17 mouse cellular contexts compared by ENCODE assay signal in genomic region chr5:113776128-113776895, GRCm38 (mm10). TPM values are rescaled to one million over a fixed set of nuclear protein-coding genes. Genes with fewer than 3 reads are reported as not detected.
DNase-seq lines count a peak whose midpoint lies in the region; ATAC-seq and TF ChIP-seq lines count a peak whose summit lies in the region.
"Had no signal": no experiment of that assay in that cellular context is flagged by ENCODE, and none has a peak within 500 bp of the region (broad histone marks: within the 10 kb centered on the region; RNA-seq: fewer than 3 reads in every experiment).

No protein-coding gene starts in this region.

- intact Hi-C loops in heart, postnatal 14 days (cut with DNase I), result no loop called here

- TF ChIP-seq POLR2A in liver, adult 2 months (IDR thresholded peaks at IDR 0.05; ENCODE audit: extremely low read depth, insufficient read depth, low read length), result no peak
- no peak for TF ChIP-seq POLR2A in cortical plate, adult 2 months (IDR thresholded peaks at IDR 0.05; ENCODE audit: extremely low read depth, insufficient read depth, low read length)

- no peaks in the 10 kb centered on the region for H3K27me3 ChIP-seq in liver, adult 2 months (ENCODE audit: control insufficient read depth, insufficient read depth, low read length)
- H3K27me3 ChIP-seq: midbrain, embryonic 12.5 days had no signal

- no peak for TF ChIP-seq CTCF in liver, adult 2 months (IDR thresholded peaks at IDR 0.05; ENCODE audit: low read depth, low read length)
- no peak for TF ChIP-seq CTCF in cortical plate, adult 2 months (IDR thresholded peaks at IDR 0.05; ENCODE audit: extremely low read depth, insufficient read depth, low read length)

- H3K79me2 ChIP-seq in liver, adult 2 months (ENCODE audit: control insufficient read depth, insufficient read depth, low read length), result peaks cover 2% of the 10 kb centered on the region

- H3K9ac ChIP-seq in liver, adult 2 months (ENCODE audit: low read depth, low read length), result no peak overlapping the region
- H3K9ac ChIP-seq: liver, embryonic 14.5 days; midbrain, embryonic 12.5 days had no signal

- peaks cover 17% of the 10 kb centered on the region; the same call in 1 of the 2 replicates for H3K36me3 ChIP-seq in liver, adult 2 months (ENCODE audit: control insufficient read depth, insufficient read depth, low read length)

- peak; percentile 95 for DNase-seq in heart, adult 11 months
- no peak for DNase-seq in heart, postnatal 14 days
- DNase-seq in liver, adult 2 months (ENCODE audit: extremely low read depth, low read depth, low spot score), result peak; percentile 19
- no peak for DNase-seq in liver
- DNase-seq in ovary, adult 18-20 months (ENCODE audit: low spot score), result no peak
- DNase-seq: cerebellum, adult 2 months had no signal

- H3K27ac ChIP-seq in liver, adult 2 months (replicated peaks; ENCODE audit: insufficient read depth, low read depth, low read length), result no peak overlapping the region
- H3K27ac ChIP-seq in cortical plate, adult 2 months (ENCODE audit: insufficient read depth, low read length), result peak overlapping the region; percentile 79
- H3K27ac ChIP-seq: liver, embryonic 14.5 days; midbrain, embryonic 12.5 days had no signal

- whole genome bisulfite sequencing in liver, adult 2 months, result 84% methylated on average over 15 of the region's 15 CpGs

- H3K4me1 ChIP-seq in liver, adult 2 months (ENCODE audit: control insufficient read depth, insufficient read depth, low read length), result no peaks in the 10 kb centered on the region
- H3K4me1 ChIP-seq in cortical plate, adult 2 months (ENCODE audit: control insufficient read depth, insufficient read depth, low read length), result no peaks in the 10 kb centered on the region

- H3K4me3 ChIP-seq in liver, adult 2 months (ENCODE audit: insufficient read depth, low read depth, low read length), result no peak overlapping the region
- H3K4me3 ChIP-seq in cortical plate, adult 2 months (ENCODE audit: insufficient read depth, low read length), result no peak overlapping the region
- H3K4me3 ChIP-seq: midbrain, embryonic 12.5 days had no signal

- ATAC-seq in megakaryocyte, adult 5-6 weeks (ENCODE audit: poor library complexity, severe bottlenecking), result peak; percentile 28
- ATAC-seq in cerebellum, adult (ENCODE audit: insufficient number of reproducible peaks, low FRiP score, low TSS enrichment), result no peak

RNA-seq across cellular contexts. Expression of gene Iscu, which starts 3.8 kb away (rescaled TPM):
- total RNA-seq in heart, postnatal 14 days (2021), result 100 to 1,000 TPM; 140 to 145 TPM
- total RNA-seq in liver, adult 2 months (2014; rRNA removed), result 121 and 133 TPM in 2 replicates
- 104 and 121 TPM in 2 replicates for polyA plus RNA-seq in liver, adult 2 months (2012; rRNA removed)
- polyA plus RNA-seq in cortical plate, adult 2 months (2012; rRNA removed), result 190 and 196 TPM in 2 replicates
- 107 and 114 TPM in 2 replicates for total RNA-seq in megakaryocyte, adult 5-6 weeks (2015)
- total RNA-seq in megakaryocyte, adult 5-6 weeks (2017), result 80.8 and 95.5 TPM in 2 replicates

RNA-seq across cellular contexts. Expression of gene Sart3, which starts 4.0 kb away (rescaled TPM):
- total RNA-seq in heart, postnatal 14 days (2021), result 10 to 100 TPM; 15.6 to 16.9 TPM
- total RNA-seq in liver, adult 2 months (2014; rRNA removed), result 6.0 and 7.7 TPM in 2 replicates
- 6.3 and 9.0 TPM in 2 replicates for polyA plus RNA-seq in liver, adult 2 months (2012; rRNA removed)
- polyA plus RNA-seq in cortical plate, adult 2 months (2012; rRNA removed), result 33.2 and 39.0 TPM in 2 replicates
- 9.9 and 11.9 TPM in 2 replicates for total RNA-seq in megakaryocyte, adult 5-6 weeks (2015)
- total RNA-seq in megakaryocyte, adult 5-6 weeks (2017), result 26.1 and 28.3 TPM in 2 replicates

RNA-seq across cellular contexts. Expression of gene Tmem119, which starts 24.0 kb away (rescaled TPM):
- 10 to 100 TPM; 10.5 to 12.5 TPM for total RNA-seq in heart, postnatal 14 days (2021)
- total RNA-seq in liver, adult 2 months (2014; rRNA removed), result 0.27 and 0.46 TPM in 2 replicates
- polyA plus RNA-seq in liver, adult 2 months (2012; rRNA removed), result 0.73 and 0.83 TPM in 2 replicates
- 25.4 and 26.0 TPM in 2 replicates for polyA plus RNA-seq in cortical plate, adult 2 months (2012; rRNA removed)
- 1.9 and 2.8 TPM in 2 replicates for total RNA-seq in megakaryocyte, adult 5-6 weeks (2015)
- 2.3 and 3.2 TPM in 2 replicates for total RNA-seq in megakaryocyte, adult 5-6 weeks (2017)

RNA-seq across cellular contexts. Expression of gene Ficd, which starts 40.7 kb away (rescaled TPM):
- 1 to 10 TPM; 4.7 to 5.7 TPM for total RNA-seq in heart, postnatal 14 days (2021)
- 2.5 and 2.6 TPM in 2 replicates for total RNA-seq in liver, adult 2 months (2014; rRNA removed)
- 6.6 and 7.2 TPM in 2 replicates for polyA plus RNA-seq in liver, adult 2 months (2012; rRNA removed)
- polyA plus RNA-seq in cortical plate, adult 2 months (2012; rRNA removed), result 8.2 and 8.5 TPM in 2 replicates
- 3.9 and 4.2 TPM in 2 replicates for total RNA-seq in megakaryocyte, adult 5-6 weeks (2015)
- total RNA-seq in megakaryocyte, adult 5-6 weeks (2017), result 2.5 and 2.8 TPM in 2 replicates

RNA-seq across cellular contexts. Expression of gene 1700069L16Rik, which starts 51.7 kb away (rescaled TPM):
- total RNA-seq in heart, postnatal 14 days (2021), result not detected
- not detected in 2 replicates for total RNA-seq in liver, adult 2 months (2014; rRNA removed)
- not detected in 2 replicates for polyA plus RNA-seq in liver, adult 2 months (2012; rRNA removed)
- polyA plus RNA-seq in cortical plate, adult 2 months (2012; rRNA removed), result not detected in 2 replicates
- not detected in 2 replicates for total RNA-seq in megakaryocyte, adult 5-6 weeks (2015)
- not detected in 2 replicates for total RNA-seq in megakaryocyte, adult 5-6 weeks (2017)
- total RNA-seq: adrenal gland, postnatal 25 days; layer of hippocampus, postnatal 25 days had no signal
- polyA plus RNA-seq: frontal cortex, adult 2 months; gonadal fat pad, adult 2 months; heart, postnatal 0 days; liver, embryonic 14.5 days; midbrain, embryonic 12.5 days; neural tube, embryonic 11.5 days had no signal

Comparison
In these comparisons a context has a peak if more than half of its experiments do, and no peak if none do; other contexts are left out.
1. DNase-seq: peak in heart, adult 11 months (single experiment) and liver, adult 2 months (single experiment); none in heart, postnatal 14 days (0 of 2), liver (single experiment) and ovary, adult 18-20 months (single experiment).